Mouse (Mus musculus) intestine, embryonic 15.5 days (tissue): ENCODE measurements around the gene Mfrp. TPM values are rescaled to one million over a fixed set of nuclear protein-coding genes. Genes with fewer than 3 reads are reported as not detected.
A peak's percentile ranks its signal among the peaks of the same experiment; 100 is the strongest.
"Not testable (repeated sequence)": the region's sequence is repeated elsewhere in the genome, so short reads cannot be mapped to it uniquely, and the experiment has no call there.

Experiments used
- ATAC-seq: fragments of 200-750 bp; cut with Nextera tagmentation; 2 replicates; pipeline ENCODE4 v1.8.0; 2017; ENCODE audit warnings: moderate TSS enrichment, moderate library complexity
- H3K27ac ChIP-seq: fragments of 300-500 bp; sonication (generic); 2 replicates; pipeline ENCODE4 v1.5.1; 2015; ENCODE audit warnings: mild to moderate bottlenecking, inconsistent platforms
- H3K27me3 ChIP-seq: fragments of 300-500 bp; sonication (generic); replicated peaks from 2 replicates; pipeline ENCODE4 v1.6.1; 2015; ENCODE audit warnings: inconsistent platforms
- H3K36me3 ChIP-seq: fragments of 300-500 bp; sonication (generic); 2 replicates; pipeline ENCODE4 v1.6.1; 2015; ENCODE audit warnings: inconsistent platforms
- H3K4me1 ChIP-seq: fragments of 300-500 bp; sonication (generic); replicated peaks from 2 replicates; pipeline ENCODE4 v1.6.1; 2015; ENCODE audit warnings: inconsistent platforms
- H3K4me2 ChIP-seq: fragments of 300-500 bp; sonication (generic); replicated peaks from 2 replicates; pipeline ENCODE4 v1.6.1; 2015; ENCODE audit warnings: mild to moderate bottlenecking, inconsistent platforms
- H3K4me3 ChIP-seq: fragments of 300-500 bp; sonication (generic); replicated peaks from 2 replicates; pipeline ENCODE4 v1.5.1; 2015; ENCODE audit warnings: inconsistent platforms
- H3K9ac ChIP-seq: fragments of 300-500 bp; sonication (generic); 2 replicates; pipeline ENCODE4 v1.6.1; 2015; ENCODE audit warnings: inconsistent platforms
- H3K9me3 ChIP-seq: fragments of 300-500 bp; sonication (generic); 2 replicates; pipeline ENCODE4 v1.6.1; 2016; ENCODE audit warnings: inconsistent platforms
- WGBS: fragments of 180-500 bp; shearing (Covaris S2); methylation state at CpG from one replicate; pipeline ENCODE4 v1.1.7; 2015; 5-methylcytosine and 5-hydroxymethylcytosine counted together
- polyA plus RNA-seq: library from polyadenylated mRNA; unstranded; fragments of >200 nt; fragmentation: Nextera tagmentation; extraction: Ambion mirVana; gene quantifications from 2 replicates; pipeline ENCODE4 v1.2.1, GENCODE M21; 2015

The Mfrp gene
- polyA plus RNA-seq, 1 experiment from 2014 or later, result 0.06 TPM

GRCm38 (mm10) chr9:44109360-44110095 lies 8.0 kb downstream of the Mfrp start:
- peaks cover 4% of the 10 kb centered on the region; the same call in 1 of the 2 replicates for H3K36me3 ChIP-seq

GRCm38 (mm10) chr9:44111909-44112308 lies 10.4 kb downstream of the Mfrp start:
- not testable (repeated sequence) for H3K27ac ChIP-seq, H3K27me3 ChIP-seq, H3K9me3 ChIP-seq, H3K36me3 ChIP-seq, ATAC-seq, H3K9ac ChIP-seq
- Histone ChIP-seq H3K4me3 (peak overlapping the region; percentile 19), H3K4me2 (peak overlapping the region; percentile 61), H3K4me1 (peaks cover 42% of the 10 kb centered on the region)
- 57% methylated on average over 9 of the region's 12 CpGs for WGBS

More at GRCm38 (mm10) chr9:44109360-44110095, 8.0 kb downstream of the Mfrp start:
- no peaks in the 10 kb centered on the region for H3K9me3 ChIP-seq
- H3K27me3 ChIP-seq, result no peaks in the 10 kb centered on the region
- ATAC-seq, result no peak
- peak overlapping the region; percentile 51 for H3K4me2 ChIP-seq
- H3K4me3 ChIP-seq, result peak overlapping the region; percentile 19
- 21% methylated on average over 9 of the region's 9 CpGs for WGBS
- 0 out of 2 replicates have a peak overlapping the region, but pooled peaks have one; percentile 40 for H3K27ac ChIP-seq
- peak overlapping the region; percentile 34 for H3K9ac ChIP-seq
- H3K4me1 ChIP-seq, result peaks cover 46% of the 10 kb centered on the region

GRCm38 (mm10) chr9:44113105-44113789 lies 11.7 kb downstream of the Mfrp start, which contains the start of the genes Gm49380 and Rnf26:
Gene Gm49380 (minus strand): TSS chr9:44113500.
Gene Rnf26 (minus strand): TSS chr9:44113517.
- Histone ChIP-seq H3K27me3 (no peaks in the 10 kb centered on the region), H3K4me1 (peaks cover 28% of the 10 kb centered on the region), H3K4me3 (peak within 1 kb of the TSS; percentile 72), H3K36me3 (no peaks in the 10 kb centered on the region), H3K9ac (peak within 1 kb of the TSS; percentile 78), H3K9me3 (no peaks in the 10 kb centered on the region), H3K4me2 (peak within 1 kb of the TSS; percentile 61), H3K27ac (peak within 1 kb of the TSS; percentile 79; the same call in 1 of the 2 replicates)
- ATAC-seq, result peak; percentile 97
- under 1% methylated on average over 51 of the region's 51 CpGs for WGBS

- Histone ChIP-seq H3K9me3 (no peaks in the 10 kb centered on the region), H3K4me2 (no peak overlapping the region), H3K4me3 (no peak overlapping the region), H3K9ac (no peak overlapping the region), H3K4me1 (peaks cover 16% of the 10 kb centered on the region), H3K27ac (no peak overlapping the region), H3K27me3 (no peaks in the 10 kb centered on the region), H3K36me3 (no peaks in the 10 kb centered on the region)
- 65% methylated on average over 2 of the region's 2 CpGs for WGBS
- no peak for ATAC-seq
These were observed 12.9 kb downstream of the Mfrp start for GRCm38 (mm10) chr9:44114453-44114852.

GRCm38 (mm10) chr9:44115599-44115998 lies 14.1 kb downstream of the Mfrp start:
- Histone ChIP-seq H3K4me1 (peaks cover 5% of the 10 kb centered on the region; the same call in 1 of the 2 replicates), H3K27me3 (no peaks in the 10 kb centered on the region), H3K9ac (no peak overlapping the region), H3K4me2 (no peak overlapping the region), H3K27ac (no peak overlapping the region), H3K4me3 (no peak overlapping the region), H3K36me3 (no peaks in the 10 kb centered on the region), H3K9me3 (no peaks in the 10 kb centered on the region)
- no peak for ATAC-seq
- 84% methylated on average over 9 of the region's 9 CpGs for WGBS

GRCm38 (mm10) chr9:44116182-44116581 lies 14.7 kb downstream of the Mfrp start:
- no peaks in the 10 kb centered on the region for H3K9me3 ChIP-seq
- no peak overlapping the region for H3K4me3 ChIP-seq
- no peak overlapping the region for H3K27ac ChIP-seq
- whole genome bisulfite sequencing, result 91% methylated on average over 4 of the region's 4 CpGs
- no peaks in the 10 kb centered on the region for H3K36me3 ChIP-seq
- no peaks in the 10 kb centered on the region for H3K27me3 ChIP-seq
- H3K4me2 ChIP-seq, result no peak overlapping the region
- no peak for ATAC-seq
- H3K4me1 ChIP-seq, result peaks cover 5% of the 10 kb centered on the region; the same call in 1 of the 2 replicates
- H3K9ac ChIP-seq, result no peak overlapping the region

GRCm38 (mm10) chr9:44119011-44119410 lies 17.5 kb downstream of the Mfrp start:
- Histone ChIP-seq H3K27ac (no peak overlapping the region), H3K36me3 (no peaks in the 10 kb centered on the region), H3K4me3 (no peak overlapping the region), H3K4me1 (no peaks in the 10 kb centered on the region), H3K27me3 (no peaks in the 10 kb centered on the region), H3K4me2 (no peak overlapping the region), H3K9ac (no peak overlapping the region), H3K9me3 (no peaks in the 10 kb centered on the region)
- ATAC-seq, result no peak
- WGBS, result 55% methylated on average over 5 of the region's 5 CpGs

- no peak for ATAC-seq
- H3K27me3 ChIP-seq, result no peaks in the 10 kb centered on the region
- no peak overlapping the region for H3K4me3 ChIP-seq
- no peaks in the 10 kb centered on the region for H3K36me3 ChIP-seq
- H3K4me1 ChIP-seq, result no peaks in the 10 kb centered on the region
- H3K9me3 ChIP-seq, result no peaks in the 10 kb centered on the region
- H3K27ac ChIP-seq, result no peak overlapping the region
- H3K9ac ChIP-seq, result no peak overlapping the region
- H3K4me2 ChIP-seq, result no peak overlapping the region
- WGBS, result 68% methylated on average over 8 of the region's 8 CpGs
These were observed 18.5 kb downstream of the Mfrp start for GRCm38 (mm10) chr9:44119948-44120465.

GRCm38 (mm10) chr9:44124317-44124716 lies 22.8 kb downstream of the Mfrp start:
- WGBS, result 67% methylated on average over 6 of the region's 6 CpGs
- H3K9ac ChIP-seq, result no peak overlapping the region
- no peak overlapping the region for H3K27ac ChIP-seq
- no peaks in the 10 kb centered on the region for H3K27me3 ChIP-seq
- no peaks in the 10 kb centered on the region for H3K9me3 ChIP-seq
- peaks cover 5% of the 10 kb centered on the region for H3K4me1 ChIP-seq
- H3K36me3 ChIP-seq, result no peaks in the 10 kb centered on the region
- no peak for ATAC-seq
- H3K4me2 ChIP-seq, result no peak overlapping the region
- H3K4me3 ChIP-seq, result no peak overlapping the region

GRCm38 (mm10) chr9:44125026-44125425 lies 23.5 kb downstream of the Mfrp start:
- no peak overlapping the region for H3K4me2 ChIP-seq
- H3K4me1 ChIP-seq, result peaks cover 12% of the 10 kb centered on the region
- H3K9me3 ChIP-seq, result no peaks in the 10 kb centered on the region
- WGBS, result 52% methylated on average over 5 of the region's 5 CpGs
- no peaks in the 10 kb centered on the region for H3K36me3 ChIP-seq
- ATAC-seq, result no peak
- no peaks in the 10 kb centered on the region for H3K27me3 ChIP-seq
- no peak overlapping the region for H3K4me3 ChIP-seq
- no peak overlapping the region for H3K27ac ChIP-seq
- H3K9ac ChIP-seq, result no peak overlapping the region; the same call in 1 of the 2 replicates

- Histone ChIP-seq H3K4me3 (no peak overlapping the region), H3K4me1 (peaks cover 19% of the 10 kb centered on the region), H3K27me3 (no peaks in the 10 kb centered on the region), H3K36me3 (no peaks in the 10 kb centered on the region), H3K9me3 (no peaks in the 10 kb centered on the region), H3K4me2 (peak overlapping the region; percentile 42), H3K9ac (peak overlapping the region; percentile 17; the same call in 1 of the 2 replicates), H3K27ac (0 out of 2 replicates have a peak overlapping the region, but pooled peaks have one; percentile 18)
- 26% methylated on average over 18 of the region's 18 CpGs for WGBS
- ATAC-seq, result 0 out of 2 replicates have a peak, but pooled peaks have one; percentile 56
These were observed 24.3 kb downstream of the Mfrp start for GRCm38 (mm10) chr9:44125546-44126428.
